Mouse (Mus musculus): ENCODE measurements around the gene Slc25a53.
A peak's percentile ranks its signal among the peaks of the same experiment; 100 is the strongest.
"Not testable (repeated sequence)": the region's sequence is repeated elsewhere in the genome, so short reads cannot be mapped to it uniquely, and the experiment has no call there.

Slc25a53 gene

DNA sequence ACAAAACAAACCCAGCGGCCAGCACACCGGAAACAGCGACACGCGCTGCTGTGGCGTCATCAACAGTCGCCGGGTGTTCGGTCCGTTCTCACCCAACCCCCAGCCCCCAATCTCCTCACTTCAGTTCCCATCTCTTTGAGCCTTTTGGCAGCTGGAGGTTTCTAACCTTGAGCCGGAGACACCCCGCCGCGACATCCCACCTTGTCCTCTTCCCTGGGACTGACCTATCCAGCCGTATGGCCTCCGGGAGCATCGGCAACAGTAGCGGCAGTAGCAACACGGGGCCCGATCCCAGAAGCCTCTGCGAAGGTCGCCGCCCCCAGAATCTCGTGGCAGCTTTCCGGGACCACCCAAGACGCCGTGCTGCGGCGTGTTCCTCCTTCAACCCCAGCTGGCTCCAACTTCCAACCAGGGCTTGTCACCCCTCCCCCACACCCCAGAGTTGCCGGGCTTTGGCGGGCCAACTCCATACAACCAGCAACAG lies at the start of gene Slc25a53:
Gene Slc25a53 (minus strand): TSS at position 303 of the 484 bp plus-strand sequence.
- peak; percentile 75 for DNase-seq

- no peak for DNase-seq
These were observed 25.1 kb upstream of the Slc25a53 start for GRCm38 (mm10) chrX:137063202-137063601.

DNA sequence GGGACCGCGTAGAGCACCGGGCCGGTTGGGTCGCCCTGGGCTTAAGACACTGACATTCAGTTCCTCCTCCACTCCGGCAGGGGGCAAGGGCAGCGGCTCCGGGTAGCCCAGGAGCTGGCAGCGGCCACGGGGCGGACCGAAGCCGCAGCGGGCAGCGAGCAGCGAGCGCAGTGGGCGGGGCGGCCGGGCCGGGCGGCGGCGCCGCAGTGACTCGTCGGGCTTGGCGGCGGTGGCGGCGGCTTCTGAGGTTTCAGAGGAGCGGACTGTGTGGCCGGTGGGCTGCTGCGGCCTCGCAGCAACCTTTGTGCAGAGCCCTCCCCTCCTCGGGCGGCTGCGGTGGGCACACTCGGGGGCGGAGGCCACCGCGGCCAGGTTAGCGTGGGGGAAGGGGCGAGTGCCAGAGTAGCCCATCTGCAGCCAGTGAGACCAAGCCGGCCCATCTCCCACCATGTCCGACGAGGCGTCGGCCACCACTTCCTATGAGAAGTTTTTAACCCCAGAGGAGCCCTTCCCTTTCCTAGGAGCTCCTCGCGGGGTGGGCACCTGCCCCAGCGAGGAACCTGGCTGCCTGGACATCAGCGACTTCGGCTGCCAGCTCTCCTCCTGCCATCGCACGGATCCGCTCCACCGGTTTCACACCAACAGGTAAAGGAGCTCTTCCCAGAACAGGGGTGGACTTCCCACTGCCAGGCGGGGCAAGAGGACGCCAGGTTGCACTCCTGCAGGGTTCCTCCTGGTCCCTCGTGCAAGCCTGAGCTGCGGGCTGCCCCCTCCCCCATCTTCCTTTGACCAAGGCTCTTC lies 11.5 kb upstream of the Slc25a53 start, which contains the start of gene Fam199x:
Gene Fam199x (plus strand): TSS at position 170 of the 801 bp plus-strand sequence.
- DNase-seq: peak; percentile 68

- peak; percentile 7 for DNase-seq
These were observed 10.9 kb upstream of the Slc25a53 start for GRCm38 (mm10) chrX:137049060-137049424.

- DNase-seq: no peak
These were observed 400 bp upstream of the Slc25a53 start for GRCm38 (mm10) chrX:137038502-137038901.

- DNase-seq: no peak
These were observed 567 bp downstream of the Slc25a53 start for GRCm38 (mm10) chrX:137037470-137037999.

- DNase-seq: peak; percentile 40
These were observed 3.8 kb downstream of the Slc25a53 start for GRCm38 (mm10) chrX:137034322-137034721.

DNA sequence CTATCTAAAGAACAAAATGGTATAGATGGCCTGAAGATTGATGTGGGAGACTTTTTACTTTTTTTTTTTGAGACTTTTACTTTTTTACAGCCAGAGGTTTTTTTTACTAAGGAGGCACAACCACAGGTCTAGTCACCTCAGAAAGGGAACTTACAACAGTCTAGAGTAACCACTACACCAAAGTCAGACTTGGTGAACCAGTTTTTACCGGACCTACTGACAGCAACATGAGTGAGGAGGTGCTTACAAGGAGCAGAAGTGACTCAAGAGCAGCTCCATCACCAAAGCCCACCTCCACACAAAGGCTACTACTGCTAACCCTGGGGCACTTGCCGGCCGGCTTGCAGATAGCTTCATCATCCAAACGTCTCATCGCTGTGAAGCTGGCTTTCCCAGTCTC lies 6.4 kb downstream of the Slc25a53 start:
- DNase-seq: no peak

DNA sequence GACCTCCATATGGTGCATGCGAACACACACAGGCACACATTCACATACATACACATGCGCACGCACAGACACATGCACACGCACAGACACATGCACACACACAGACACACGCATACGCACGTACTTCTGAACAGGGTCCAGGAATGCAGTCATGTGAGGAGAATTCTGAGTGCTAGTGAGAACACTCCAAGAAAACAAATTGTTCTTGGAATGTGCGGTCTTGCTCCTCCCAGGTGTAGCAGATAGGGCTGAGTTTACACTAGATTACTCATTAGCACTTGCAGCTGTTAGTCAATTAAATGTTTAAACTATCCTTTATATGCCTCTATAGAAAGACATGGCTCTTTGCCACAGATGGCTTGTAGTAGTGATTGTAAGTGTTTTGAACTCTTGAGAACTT lies 7.2 kb downstream of the Slc25a53 start:
- no peak for DNase-seq

- peak; percentile 38 for DNase-seq
These were observed 18.8 kb downstream of the Slc25a53 start for GRCm38 (mm10) chrX:137019310-137019709.

DNA sequence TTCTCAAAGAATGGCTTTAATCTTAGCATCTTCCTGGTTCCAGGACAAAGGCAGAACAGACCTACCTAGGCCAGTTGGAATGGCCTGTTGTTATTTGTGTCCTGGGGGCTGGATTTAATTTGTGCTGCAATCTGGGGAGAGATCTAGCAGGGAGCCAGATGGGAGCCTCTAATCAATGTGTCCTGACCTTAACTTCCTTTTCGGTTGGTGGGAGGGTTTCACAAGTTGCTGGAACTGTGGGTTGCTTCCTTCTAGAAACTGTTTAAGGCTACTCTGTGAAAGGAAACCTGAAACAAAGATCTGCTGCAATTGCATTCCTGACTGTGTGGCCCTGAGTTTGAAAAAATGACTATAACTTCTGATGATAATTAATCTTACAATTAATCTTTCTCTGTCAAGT lies 20.4 kb downstream of the Slc25a53 start:
- DNase-seq: no peak

- peak; percentile 19 for DNase-seq
These were observed 22.9 kb downstream of the Slc25a53 start for GRCm38 (mm10) chrX:137015099-137015709.

GRCm38 (mm10) chrX:136996256-136996655 lies 41.8 kb downstream of the Slc25a53 start:
- no peak for DNase-seq

DNA sequence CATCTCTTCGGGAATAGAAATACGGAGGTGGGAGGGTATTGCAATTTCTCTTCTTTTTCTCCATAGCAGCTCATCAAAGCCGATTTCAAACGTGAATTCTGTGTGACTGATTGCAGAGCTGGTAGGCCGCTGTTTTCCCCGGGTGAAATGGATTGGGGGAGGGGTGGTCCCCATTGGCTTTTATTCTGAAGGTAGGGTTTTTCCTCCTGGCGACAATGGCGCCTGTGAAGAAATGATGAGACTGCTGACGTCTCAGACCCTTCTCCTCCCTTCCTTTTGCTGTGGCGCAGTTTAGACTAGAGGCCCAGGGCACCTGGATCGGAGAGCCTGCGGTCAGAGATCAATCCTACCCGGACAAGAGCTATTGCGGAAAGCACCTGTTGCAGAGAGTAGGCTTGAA lies 44.5 kb downstream of the Slc25a53 start:
- DNase-seq: no peak

DNA sequence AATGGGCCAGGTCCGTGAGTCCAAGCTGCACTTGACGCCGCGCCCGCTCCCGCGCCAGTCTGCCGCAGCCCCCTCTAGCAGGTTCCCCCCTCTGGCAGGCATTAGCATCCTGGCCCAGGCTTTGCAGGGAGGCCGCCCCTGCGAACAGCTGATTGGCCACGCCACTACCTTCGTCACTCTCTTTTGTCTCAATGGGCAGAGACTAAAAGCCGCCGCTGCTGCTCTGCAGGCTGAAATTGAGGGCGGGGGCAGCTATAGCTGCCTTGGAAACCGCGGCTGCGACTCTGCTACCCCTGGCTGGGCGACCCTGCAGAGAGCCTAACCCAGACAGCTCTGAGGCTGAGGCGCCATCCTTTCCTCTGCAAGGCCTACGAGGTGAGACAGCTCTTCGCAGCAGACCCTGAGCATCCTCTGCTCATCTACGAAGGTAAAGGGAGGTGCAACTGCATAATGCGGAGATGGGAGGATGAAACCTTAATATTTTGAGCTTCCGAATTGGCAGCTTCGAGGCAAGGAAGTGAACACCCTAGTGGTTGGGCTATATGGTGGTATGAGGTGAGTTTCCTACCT lies 45.0 kb downstream of the Slc25a53 start, which contains the start of gene Zcchc18:
Gene Zcchc18 (plus strand): TSS at position 178 of the 570 bp plus-strand sequence.
- no peak for DNase-seq

DNA sequence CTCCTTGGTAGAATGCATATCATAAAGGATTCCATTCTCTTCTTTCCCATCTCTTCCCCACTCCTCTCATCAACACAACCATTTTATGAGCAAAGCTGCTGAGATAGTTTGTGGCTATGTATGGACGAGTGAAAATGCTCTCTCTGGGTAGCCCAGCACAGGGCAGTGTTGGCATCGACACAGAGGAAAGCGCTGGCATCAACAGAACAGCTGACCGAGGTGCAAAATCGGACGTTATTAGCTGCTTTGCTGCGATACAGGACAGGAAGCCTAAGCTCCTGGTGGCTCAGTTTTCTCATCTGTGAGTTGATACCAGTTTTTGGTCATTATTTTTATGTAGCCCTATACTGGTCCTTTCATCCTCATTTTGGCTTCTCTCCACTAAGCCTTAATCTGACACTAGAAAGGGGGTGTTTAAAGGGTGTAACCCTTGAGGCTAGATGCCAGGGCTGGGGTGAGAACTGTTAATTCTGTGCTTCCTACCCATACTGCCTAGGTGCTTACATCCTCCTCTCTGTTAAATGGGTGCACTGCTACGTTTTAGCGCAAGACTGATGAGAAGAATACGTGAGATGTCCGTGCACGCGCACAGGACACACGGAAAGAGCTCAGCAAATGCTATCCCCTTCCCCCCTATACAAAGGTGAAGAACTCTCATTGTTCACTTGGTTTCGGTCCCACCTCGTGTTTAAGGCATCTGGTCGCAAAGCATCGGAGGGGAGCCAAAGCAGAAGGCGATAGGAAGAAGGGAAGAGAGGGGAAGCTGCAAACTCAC lies 45.7 kb downstream of the Slc25a53 start:
- DNase-seq: no peak

- DNase-seq: no peak
These were observed 46.8 kb downstream of the Slc25a53 start for GRCm38 (mm10) chrX:136991274-136991673.

- DNase-seq: no peak
These were observed 52.1 kb downstream of the Slc25a53 start for GRCm38 (mm10) chrX:136986039-136986438.

- no peak for DNase-seq
These were observed 59.5 kb downstream of the Slc25a53 start for GRCm38 (mm10) chrX:136978616-136979015.

DNA sequence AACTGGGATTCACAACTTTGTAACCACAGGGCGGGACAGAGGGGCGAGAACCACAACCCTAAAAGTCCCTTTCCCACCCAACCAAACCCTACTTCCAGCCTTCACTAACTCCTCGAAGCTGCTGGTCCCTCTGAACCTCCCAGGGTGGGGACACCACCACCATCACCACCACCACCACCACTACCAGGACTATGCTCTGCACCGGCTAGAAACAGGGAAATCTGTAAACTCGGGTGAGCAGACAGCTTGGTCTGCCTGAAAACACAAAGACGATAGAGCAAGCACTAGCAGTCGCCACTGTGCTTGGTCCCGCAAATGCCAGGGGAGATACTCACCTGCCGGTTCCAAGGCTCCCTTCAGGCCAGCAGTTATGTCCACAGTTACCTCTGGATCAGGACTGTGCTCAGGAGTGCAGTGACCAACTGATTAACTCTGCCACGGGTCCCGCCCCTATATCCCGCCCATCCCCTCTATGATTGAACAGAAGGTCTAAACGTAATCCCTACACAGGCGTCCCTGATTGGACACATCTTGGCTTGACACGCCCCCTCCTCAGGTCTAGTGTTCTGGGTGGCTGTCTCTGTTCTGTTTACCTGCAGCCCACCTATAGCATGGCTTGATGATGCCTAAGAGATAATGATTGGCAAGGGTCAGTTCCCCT lies 61.5 kb downstream of the Slc25a53 start, which contains the start of the genes Tmsb15l and Tmsb15b1:
Gene Tmsb15l (minus strand): TSS at position 446 of the 661 bp plus-strand sequence.
Gene Tmsb15b1 (minus strand): TSS at position 451 of the 661 bp plus-strand sequence.
- DNase-seq: peak; percentile 67

GRCm38 (mm10) chrX:136975397-136975796 lies 62.7 kb downstream of the Slc25a53 start, which contains the start of gene Tmsb15b2:
TSS of gene Tmsb15b2 (minus strand) at chrX:136975497.
- not testable (repeated sequence) for DNase-seq

GRCm38 (mm10) chrX:136959688-136960087 lies 78.4 kb downstream of the Slc25a53 start:
- no peak for DNase-seq

All from kidney, adult 11 months (tissue).